Mouse (Mus musculus) lung, embryonic 14.5 days (tissue): ENCODE data around the gene Cntn5. TPM values are rescaled to one million over a fixed set of nuclear protein-coding genes. Genes with fewer than 3 reads are reported as not detected.
A peak's percentile ranks its signal among the peaks of the same experiment; 100 is the strongest.

Experiments used
- ATAC-seq: fragments of 200-750 bp; cut with Nextera tagmentation; 2 replicates; pipeline ENCODE4 v1.8.0; 2017; ENCODE audit warnings: mild to moderate bottlenecking, moderate TSS enrichment, moderate library complexity; ENCODE audit not compliant: insufficient read depth
- DNase-seq: peaks from one replicate; pipeline ENCODE4 v3.0.0-alpha.2; 2015
- H3K27ac ChIP-seq: fragments of 300-500 bp; sonication (generic); 2 replicates; pipeline ENCODE4 v1.5.1; 2014; ENCODE audit warnings: low read depth, mild to moderate bottlenecking, moderate library complexity
- H3K27me3 ChIP-seq: fragments of 300-500 bp; sonication (generic); 2 replicates; pipeline ENCODE4 v1.6.1; 2014; ENCODE audit warnings: low read length, control low read depth; ENCODE audit not compliant: insufficient read depth
- H3K36me3 ChIP-seq: fragments of 300-500 bp; sonication (generic); 2 replicates; pipeline ENCODE4 v1.6.1; 2014; ENCODE audit warnings: control low read depth; ENCODE audit not compliant: insufficient read depth
- H3K4me1 ChIP-seq: fragments of 300-500 bp; sonication (generic); 2 replicates; pipeline ENCODE4 v1.6.1; 2014; ENCODE audit warnings: antibody characterized with exemption, control low read depth; ENCODE audit not compliant: insufficient read depth
- H3K4me2 ChIP-seq: fragments of 300-500 bp; sonication (generic); 2 replicates; pipeline ENCODE4 v1.6.1; 2014; ENCODE audit warnings: mild to moderate bottlenecking
- H3K4me3 ChIP-seq: fragments of 300-500 bp; sonication (generic); 2 replicates; pipeline ENCODE4 v1.5.1; 2014; ENCODE audit warnings: low read depth, low read length
- H3K9ac ChIP-seq: fragments of 300-500 bp; sonication (generic); 2 replicates; pipeline ENCODE4 v1.6.1; 2014
- H3K9me3 ChIP-seq: fragments of 300-500 bp; sonication (generic); 2 replicates; pipeline ENCODE4 v1.6.1; 2016; ENCODE audit warnings: low read depth, low read length, control low read depth
- CTCF ChIP-seq: IDR thresholded peaks from 2 replicates; pipeline ENCODE4 v1.5.1; 2016; ENCODE audit warnings: antibody characterized with exemption, low read depth
- WGBS: fragments of 180-500 bp; shearing (Covaris S2); extraction: QIAGEN DNeasy Blood & Tissue Kit; methylation state at CpG from one replicate; pipeline ENCODE4 v1.1.7; 2014; 5-methylcytosine and 5-hydroxymethylcytosine counted together
- polyA plus RNA-seq: library from polyadenylated mRNA; unstranded; fragments of >200 nt; fragmentation: Nextera tagmentation; extraction: Ambion mirVana; gene quantifications from 2 replicates; pipeline ENCODE4 v1.2.1, GENCODE M21; 2014

Cntn5 gene
- polyA plus RNA-seq, 1 experiment from 2014 or later, result not detected

- Histone ChIP-seq H3K27me3 (no peaks in the 10 kb centered on the region), H3K36me3 (no peaks in the 10 kb centered on the region), H3K9me3 (no peaks in the 10 kb centered on the region), H3K4me3 (no peak overlapping the region), H3K4me1 (no peaks in the 10 kb centered on the region), H3K9ac (no peak overlapping the region), H3K4me2 (no peak overlapping the region), H3K27ac (no peak overlapping the region)
- no peak for DNase-seq
- no peak for ATAC-seq
- TF ChIP-seq CTCF, result no peak
- 40% methylated on average over 1 of the region's 1 CpGs for WGBS
Observed at GRCm38 (mm10) chr9:10368410-10368809, 536.2 kb downstream of the Cntn5 start.

GRCm38 (mm10) chr9:10366246-10366955 lies 538.2 kb downstream of the Cntn5 start:
- TF ChIP-seq CTCF, result no peak
- Histone ChIP-seq H3K9ac (no peak overlapping the region), H3K27me3 (no peaks in the 10 kb centered on the region), H3K36me3 (no peaks in the 10 kb centered on the region), H3K9me3 (no peaks in the 10 kb centered on the region), H3K4me3 (no peak overlapping the region), H3K4me1 (no peaks in the 10 kb centered on the region), H3K27ac (no peak overlapping the region), H3K4me2 (no peak overlapping the region)
- WGBS, result 64% methylated on average over 6 of the region's 6 CpGs
- DNase-seq, result no peak
- ATAC-seq, result no peak

GRCm38 (mm10) chr9:10350909-10351655 lies 553.5 kb downstream of the Cntn5 start:
- Histone ChIP-seq H3K4me1 (no peaks in the 10 kb centered on the region), H3K4me2 (no peak overlapping the region), H3K9me3 (no peaks in the 10 kb centered on the region), H3K27ac (no peak overlapping the region), H3K9ac (no peak overlapping the region), H3K27me3 (no peaks in the 10 kb centered on the region), H3K36me3 (no peaks in the 10 kb centered on the region), H3K4me3 (no peak overlapping the region)
- ATAC-seq (no peak), DNase-seq (no peak)
- 80% methylated on average over 4 of the region's 4 CpGs for WGBS
- TF ChIP-seq CTCF, result no peak

GRCm38 (mm10) chr9:10348741-10349140 lies 555.8 kb downstream of the Cntn5 start:
- 80% methylated on average over 9 of the region's 11 CpGs for WGBS
- no peak overlapping the region for H3K9ac ChIP-seq
- H3K36me3 ChIP-seq, result no peaks in the 10 kb centered on the region
- no peak overlapping the region for H3K4me2 ChIP-seq
- no peaks in the 10 kb centered on the region for H3K9me3 ChIP-seq
- H3K4me3 ChIP-seq, result no peak overlapping the region
- H3K27ac ChIP-seq, result no peak overlapping the region
- DNase-seq (peak; percentile 13), ATAC-seq (0 out of 2 replicates have a peak, but pooled peaks have one; percentile 11)
- no peaks in the 10 kb centered on the region for H3K27me3 ChIP-seq
- H3K4me1 ChIP-seq, result no peaks in the 10 kb centered on the region
- TF ChIP-seq CTCF, result peak; percentile 45

DNA sequence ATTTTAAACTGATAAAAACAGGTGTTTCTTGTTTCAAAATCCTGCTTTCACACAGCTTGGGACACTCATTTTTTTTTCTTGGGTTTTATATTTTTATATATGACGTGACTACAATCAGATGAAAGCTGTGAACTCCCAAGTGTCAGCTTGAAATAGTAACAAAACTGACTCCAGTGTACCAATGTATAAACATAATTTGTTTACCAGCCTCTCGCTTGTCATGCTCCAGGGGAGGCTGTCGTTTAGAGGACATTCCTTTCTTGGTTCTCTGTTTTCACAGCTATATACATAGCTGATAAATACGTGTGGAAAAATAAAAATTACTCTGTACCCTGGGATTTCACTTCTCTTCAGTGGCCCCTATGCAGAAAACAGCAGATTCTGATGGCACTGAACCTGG lies 556.4 kb downstream of the Cntn5 start:
- Histone ChIP-seq H3K9me3 (no peaks in the 10 kb centered on the region), H3K9ac (no peak overlapping the region), H3K27ac (no peak overlapping the region), H3K4me2 (no peak overlapping the region), H3K4me1 (no peaks in the 10 kb centered on the region), H3K27me3 (no peaks in the 10 kb centered on the region), H3K4me3 (no peak overlapping the region), H3K36me3 (no peaks in the 10 kb centered on the region)
- DNase-seq (peak; percentile 59), ATAC-seq (peak; percentile 89)
- WGBS, result 26% methylated on average over 4 of the region's 4 CpGs
- no peak for TF ChIP-seq CTCF

- H3K9ac ChIP-seq, result no peak overlapping the region
- no peaks in the 10 kb centered on the region for H3K27me3 ChIP-seq
- no peak overlapping the region for H3K27ac ChIP-seq
- no peaks in the 10 kb centered on the region for H3K4me1 ChIP-seq
- DNase-seq (no peak), ATAC-seq (no peak)
- no peak overlapping the region for H3K4me3 ChIP-seq
- TF ChIP-seq CTCF, result no peak
- H3K4me2 ChIP-seq, result no peak overlapping the region
- no peaks in the 10 kb centered on the region for H3K36me3 ChIP-seq
- no peaks in the 10 kb centered on the region for H3K9me3 ChIP-seq
Observed at GRCm38 (mm10) chr9:10340751-10341150, 563.8 kb downstream of the Cntn5 start.

DNA sequence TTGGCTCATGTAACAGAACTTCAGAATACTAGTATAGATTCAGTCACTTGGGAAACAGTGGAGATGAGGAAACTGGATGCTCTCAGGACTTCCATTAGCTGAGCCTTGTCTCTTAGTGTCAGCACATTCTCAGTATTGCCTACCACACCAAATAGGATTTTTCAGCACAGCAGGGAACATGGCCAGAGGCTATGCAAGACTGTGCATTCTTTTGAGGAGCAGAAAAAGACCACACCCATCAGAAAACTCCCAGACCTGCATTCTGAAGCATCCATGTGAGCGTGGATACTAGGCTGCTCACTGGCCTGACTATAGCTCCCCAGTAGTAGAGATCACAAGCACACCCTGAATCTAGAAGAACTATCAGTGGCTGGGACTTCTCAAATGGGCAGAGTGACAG lies 564.9 kb downstream of the Cntn5 start:
- DNase-seq (no peak), ATAC-seq (no peak)
- Histone ChIP-seq H3K4me3 (no peak overlapping the region), H3K4me2 (no peak overlapping the region), H3K9ac (no peak overlapping the region), H3K27ac (no peak overlapping the region), H3K4me1 (no peaks in the 10 kb centered on the region), H3K27me3 (no peaks in the 10 kb centered on the region), H3K9me3 (no peaks in the 10 kb centered on the region), H3K36me3 (no peaks in the 10 kb centered on the region)
- no peak for TF ChIP-seq CTCF
- 81% methylated on average over 1 of the region's 1 CpGs for WGBS
